Mouse (Mus musculus) kidney, adult 18-20 months (tissue): ENCODE results near the gene Bmpr1b.

ENCODE experiments used
- DNase-seq: peaks from one replicate; pipeline ENCODE4 v3.0.0; 2021

The Bmpr1b gene

DNA sequence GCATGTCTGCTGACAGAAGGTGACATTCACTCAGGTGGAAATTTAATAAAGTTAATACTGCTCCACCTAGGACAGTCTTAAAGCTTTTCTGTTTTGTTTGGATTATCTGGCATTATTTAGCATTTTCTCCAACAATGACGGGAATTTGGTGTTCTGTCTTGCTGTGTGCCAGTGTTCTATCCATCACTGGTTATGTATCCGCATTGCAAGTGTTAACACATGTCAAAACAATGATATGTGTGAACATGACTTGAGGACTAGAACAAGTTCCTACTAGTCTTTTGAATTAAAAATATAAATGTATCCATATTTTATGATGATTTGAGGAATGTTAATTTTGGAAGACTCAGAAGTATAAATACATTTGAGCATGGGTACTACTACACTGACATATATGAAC, 269.7 kb downstream of the Bmpr1b start:
- DNase-seq = no peak

DNA sequence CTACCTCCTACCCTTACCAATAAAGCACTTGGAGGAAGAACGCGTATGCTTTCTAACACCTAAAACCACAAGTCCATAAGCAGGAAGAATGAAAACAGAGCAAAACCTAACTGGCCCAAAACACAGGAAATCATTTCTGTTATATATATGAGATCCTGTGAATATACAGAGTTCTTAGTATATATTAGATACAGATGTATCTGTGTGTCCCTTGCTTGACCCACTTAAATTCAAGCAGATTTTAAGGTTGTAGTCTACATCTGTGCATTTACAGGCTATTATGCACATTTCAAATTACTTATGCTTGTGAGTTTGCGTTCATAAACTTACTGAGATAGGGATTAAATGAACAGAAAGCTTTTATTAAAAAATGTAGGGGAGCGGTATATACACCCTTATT, 271.5 kb downstream of the Bmpr1b start:
- no peak for DNase-seq

DNA sequence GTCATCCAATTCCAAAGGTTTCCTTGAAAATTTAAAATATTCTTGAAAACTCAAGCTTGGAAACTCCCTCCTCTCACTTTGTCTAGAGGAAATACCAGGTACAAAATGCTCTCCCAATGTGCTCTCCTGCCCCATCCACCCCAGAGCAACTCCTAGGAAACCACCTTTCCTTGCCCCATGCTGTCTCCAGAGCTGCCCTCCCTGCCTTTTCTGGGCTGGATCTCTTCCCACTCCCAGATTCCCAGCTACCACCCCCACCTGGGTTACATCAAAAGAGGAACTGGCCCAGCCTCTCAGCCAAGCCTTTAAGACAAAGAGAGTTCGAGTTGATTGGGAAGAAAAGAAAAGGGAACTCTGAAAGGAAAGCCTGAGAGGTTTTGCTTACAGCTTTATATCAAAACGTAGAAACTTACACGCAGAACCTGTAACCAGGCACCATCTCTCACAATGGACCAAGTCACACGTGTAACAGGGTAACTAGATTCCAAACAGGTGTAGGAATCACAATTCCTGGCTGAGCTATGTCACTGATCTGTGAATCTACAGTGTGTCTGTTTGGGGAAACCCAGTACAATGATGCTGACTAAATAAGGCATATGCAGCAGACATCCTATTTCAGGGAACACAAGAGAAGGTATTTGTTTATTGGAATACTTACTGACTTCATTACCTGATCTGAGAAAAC, 272.2 kb downstream of the Bmpr1b start:
- no peak for DNase-seq

DNA sequence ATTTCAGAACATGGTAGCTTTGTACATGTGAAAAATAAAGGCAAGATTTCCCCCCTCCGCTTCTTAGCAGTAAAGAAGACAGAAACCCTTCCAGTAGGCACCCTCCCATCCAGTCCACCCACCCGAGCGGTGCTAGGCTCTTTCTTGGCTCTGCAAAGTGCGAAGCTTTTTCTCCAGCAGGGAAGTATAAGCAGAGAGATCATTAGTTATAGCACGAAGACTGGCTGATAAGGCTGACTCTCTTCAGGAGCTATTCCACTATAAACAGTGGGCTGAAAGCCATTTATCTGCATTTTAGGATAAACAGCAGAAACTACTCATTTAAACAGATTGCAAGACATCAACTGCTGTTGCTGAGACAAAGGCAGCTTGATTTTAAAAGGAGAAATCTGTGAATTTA, 274.1 kb downstream of the Bmpr1b start:
- no peak for DNase-seq

DNA sequence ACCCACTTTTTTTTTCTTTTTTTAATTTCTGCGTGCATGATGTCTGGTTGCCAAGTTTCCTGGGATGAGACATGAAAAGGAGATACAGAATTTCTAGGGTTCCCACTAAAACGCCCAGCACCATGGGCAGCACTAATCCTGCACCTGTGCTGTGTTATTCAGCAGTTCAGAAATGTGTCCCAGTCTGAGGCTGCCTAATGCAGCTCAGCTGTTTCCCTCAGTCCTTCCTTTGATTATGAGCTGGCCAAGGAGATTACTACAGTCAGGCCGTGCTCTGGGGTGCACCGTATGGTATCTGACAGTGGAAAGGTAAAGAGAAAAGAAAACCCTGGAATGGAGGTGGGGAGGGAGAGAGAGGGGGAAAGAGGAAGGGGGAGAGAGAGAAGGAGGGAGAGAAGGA, 278.6 kb downstream of the Bmpr1b start:
- DNase-seq = no peak

DNA sequence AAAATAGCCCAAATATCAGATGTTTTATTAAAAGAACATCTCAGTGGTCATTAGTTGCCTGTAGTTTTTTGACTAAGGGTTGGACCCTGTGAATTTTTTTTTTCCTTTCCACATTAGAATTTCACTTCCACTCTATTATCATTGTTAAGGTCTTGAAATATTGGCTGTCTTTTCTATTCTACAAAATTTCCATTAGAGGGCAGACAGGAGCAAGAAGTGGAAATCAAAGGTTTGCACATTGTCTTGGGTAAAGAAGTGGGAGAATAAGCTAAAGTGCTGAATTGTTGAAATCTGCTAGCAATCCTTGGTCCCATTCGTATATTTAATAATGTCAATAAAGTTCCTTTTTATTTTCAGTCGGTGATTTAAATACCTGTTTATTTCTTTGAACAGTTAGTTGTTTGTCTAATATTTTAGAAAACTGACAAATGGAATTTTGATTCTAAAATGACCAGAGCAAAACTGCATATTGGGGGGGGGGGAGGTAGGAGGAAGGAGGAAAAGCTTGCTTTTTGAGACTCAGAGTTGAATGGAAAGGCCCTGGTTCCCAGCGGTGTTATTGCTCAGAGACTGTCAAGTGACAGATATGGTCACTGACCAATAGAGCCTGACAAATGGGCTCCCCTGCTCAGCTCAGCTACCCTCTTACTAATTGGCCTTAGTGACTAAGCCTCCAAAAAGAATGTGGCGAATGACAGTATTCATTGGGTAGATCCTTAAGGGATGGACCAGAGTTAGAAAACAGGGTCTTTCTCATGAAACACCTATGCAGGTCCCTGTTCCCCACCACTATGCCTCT, 281.6 kb downstream of the Bmpr1b start:
- no peak for DNase-seq

DNA sequence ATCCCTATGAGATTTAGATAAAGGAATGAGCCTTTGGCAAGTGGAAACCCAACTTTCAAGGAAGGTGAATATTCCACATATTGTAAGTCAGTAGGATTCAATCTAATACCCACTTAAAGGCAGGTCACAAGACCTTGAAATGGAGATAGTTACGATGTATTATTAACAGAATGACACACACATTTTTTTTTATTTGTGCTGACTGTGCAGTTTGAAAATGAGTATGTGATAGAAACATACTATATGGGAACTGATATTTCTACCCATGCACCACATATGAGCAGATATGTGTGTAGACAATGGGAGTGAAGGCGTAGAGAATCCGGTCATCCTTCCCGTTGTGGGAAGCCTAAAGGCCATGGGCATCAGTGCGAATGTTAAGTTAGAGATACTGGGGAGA, 285.0 kb downstream of the Bmpr1b start:
- no peak for DNase-seq

DNA sequence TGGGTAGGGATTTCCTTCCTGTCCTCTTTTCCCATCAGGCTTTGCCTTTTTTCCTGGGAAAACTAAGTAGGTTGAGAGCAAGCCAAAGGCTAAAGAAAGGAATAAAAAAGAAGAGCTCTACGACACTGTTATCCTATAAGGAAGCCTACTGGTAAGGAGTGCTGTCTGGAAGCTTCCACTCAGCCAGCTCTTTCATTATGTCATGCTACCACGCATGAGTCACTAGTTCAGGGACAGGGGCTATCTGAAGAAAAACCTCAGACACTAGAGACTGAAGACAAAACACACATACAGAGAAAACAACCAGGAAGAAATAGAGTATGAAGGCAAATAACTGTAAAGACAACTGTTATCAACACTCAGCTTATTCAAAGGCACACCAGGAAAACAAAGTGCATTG, 286.7 kb downstream of the Bmpr1b start:
- no peak for DNase-seq

DNA sequence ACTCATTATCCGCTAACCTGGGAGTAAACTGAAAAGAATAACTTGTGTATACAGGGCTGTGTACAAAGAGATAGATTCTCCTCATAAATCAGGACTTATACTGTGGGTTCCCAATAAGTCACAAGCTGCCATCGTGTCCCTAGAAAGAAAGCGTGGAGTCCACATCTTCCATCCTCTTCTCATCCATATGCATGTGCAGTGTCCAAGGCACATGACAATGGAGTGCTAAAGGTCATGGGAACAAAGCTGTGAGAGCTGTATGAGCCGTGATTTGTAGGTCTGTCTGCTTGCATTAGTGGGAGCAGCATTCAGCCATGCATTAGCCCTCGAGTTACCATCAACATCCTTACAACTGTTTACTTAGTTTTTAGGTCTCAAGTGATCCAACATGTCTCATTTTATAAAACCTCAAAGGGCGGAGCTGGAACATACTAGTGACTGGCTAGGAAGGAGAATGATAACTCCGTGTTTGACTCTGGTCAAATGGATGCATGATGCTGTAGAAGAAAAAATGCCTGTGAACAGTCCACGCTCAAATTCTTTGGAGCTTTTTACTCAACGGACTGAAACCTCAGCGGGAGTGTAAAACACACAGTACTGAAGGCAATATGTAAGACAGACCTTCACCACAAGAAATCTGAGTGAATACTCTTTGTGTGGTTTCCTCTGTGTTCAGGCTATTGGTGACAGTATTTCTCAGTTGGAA, 296.7 kb downstream of the Bmpr1b start:
- DNase-seq = no peak

DNA sequence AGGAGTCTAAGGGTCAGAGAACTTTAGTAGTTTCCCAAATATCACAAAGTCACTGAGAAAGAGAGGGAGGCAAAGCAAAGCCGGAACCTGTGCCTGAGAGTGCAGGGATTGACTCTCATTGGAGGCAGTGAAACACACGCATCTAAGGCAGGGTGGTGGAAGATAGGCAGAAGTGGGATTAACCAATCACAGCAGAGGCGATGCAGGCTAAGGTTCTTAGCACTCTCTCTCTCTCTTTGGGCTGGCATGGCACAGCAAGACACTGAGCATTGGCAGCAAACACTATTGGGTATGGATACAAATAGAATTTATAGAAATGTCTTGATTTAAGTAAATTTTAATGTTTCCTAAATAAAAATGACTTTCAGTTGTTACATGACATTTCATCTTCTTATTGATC, 297.4 kb downstream of the Bmpr1b start:
- DNase-seq = no peak

DNA sequence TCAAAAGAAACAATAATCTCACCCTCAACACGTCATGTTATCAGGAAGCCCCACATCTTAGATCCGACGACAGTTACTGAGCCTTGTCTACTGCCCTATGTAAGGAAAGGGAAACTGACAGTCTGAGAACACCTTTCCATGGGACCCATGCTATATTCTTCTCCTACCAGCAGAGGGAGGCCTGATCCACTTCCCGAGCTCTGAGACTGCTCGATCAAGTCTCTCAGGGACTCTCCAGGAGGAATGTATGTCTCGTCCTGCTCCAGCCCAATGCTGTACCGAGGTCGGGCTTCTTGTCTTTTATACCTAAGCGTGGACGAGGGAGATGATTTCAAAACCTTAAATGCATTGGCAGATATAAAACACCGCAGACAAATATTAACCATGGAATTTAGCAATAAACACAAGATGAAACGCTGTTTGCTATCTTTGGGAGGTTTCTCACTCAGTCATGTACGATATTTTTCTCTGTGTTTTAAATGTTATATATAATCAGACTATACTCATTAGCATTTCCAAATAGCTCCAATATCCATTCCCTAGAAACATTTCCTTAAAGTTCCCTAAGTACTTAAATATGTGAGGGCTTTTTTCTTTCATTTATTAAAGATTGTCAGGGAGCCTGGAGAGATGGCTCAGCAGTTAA, 306.3 kb downstream of the Bmpr1b start:
- DNase-seq = peak; percentile 38

DNA sequence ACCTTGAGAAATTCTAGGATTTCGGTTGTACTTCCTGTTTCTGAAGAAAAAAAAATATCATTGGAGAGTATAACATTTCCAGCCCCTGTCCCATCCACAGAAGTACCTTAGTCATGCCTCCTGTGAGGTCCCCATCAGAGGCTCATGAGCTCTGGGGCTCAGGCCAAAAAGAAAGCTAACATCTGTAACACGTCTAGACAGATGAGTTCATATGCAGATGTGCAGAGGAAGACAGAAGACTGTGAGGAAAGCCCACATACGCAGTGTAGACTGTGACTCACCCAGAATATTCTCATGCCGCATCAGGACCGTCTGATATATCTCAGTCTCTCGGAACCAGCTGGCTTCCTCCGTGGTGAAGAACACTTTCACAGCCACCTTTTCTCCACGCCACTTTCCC, 312.1 kb downstream of the Bmpr1b start:
- no peak for DNase-seq

DNA sequence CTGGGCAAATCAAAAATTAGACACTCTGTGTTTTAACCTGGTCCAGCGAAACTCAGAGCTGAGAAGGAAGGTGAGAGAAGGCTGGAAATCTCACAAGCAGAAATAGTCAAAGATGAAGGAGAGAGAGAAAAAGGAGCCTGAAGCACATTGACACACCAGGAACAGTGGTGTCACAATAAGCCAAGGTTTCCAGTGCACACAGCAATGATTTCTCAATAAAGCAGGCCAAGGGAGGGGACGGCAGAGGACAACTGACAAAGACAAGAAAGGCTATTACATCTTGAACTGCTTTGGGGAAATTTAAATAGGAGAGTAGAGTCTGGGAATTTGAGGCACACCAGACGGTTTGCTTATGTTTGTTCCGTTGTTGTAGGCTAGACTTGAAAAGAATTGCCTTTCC, 314.9 kb downstream of the Bmpr1b start:
- DNase-seq = no peak

DNA sequence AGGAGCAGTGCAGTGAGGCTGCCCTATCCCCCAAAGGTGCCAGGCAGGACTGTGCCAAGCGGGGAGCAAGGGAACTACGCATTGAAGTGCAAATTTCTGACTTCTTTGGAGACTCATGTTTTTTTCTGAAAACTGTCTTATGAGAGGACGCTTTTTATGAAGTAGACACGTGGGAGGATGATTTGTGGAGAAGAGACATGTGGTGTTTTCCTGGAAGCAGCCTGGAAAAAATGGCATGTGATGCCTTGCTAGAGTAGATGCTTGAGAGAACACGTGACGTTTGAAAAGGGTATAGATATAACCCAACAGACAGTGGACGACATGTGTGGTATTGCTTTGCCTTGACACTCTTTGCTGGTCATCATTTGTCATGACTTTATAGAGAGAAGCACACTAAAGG, 319.1 kb downstream of the Bmpr1b start:
- no peak for DNase-seq

DNA sequence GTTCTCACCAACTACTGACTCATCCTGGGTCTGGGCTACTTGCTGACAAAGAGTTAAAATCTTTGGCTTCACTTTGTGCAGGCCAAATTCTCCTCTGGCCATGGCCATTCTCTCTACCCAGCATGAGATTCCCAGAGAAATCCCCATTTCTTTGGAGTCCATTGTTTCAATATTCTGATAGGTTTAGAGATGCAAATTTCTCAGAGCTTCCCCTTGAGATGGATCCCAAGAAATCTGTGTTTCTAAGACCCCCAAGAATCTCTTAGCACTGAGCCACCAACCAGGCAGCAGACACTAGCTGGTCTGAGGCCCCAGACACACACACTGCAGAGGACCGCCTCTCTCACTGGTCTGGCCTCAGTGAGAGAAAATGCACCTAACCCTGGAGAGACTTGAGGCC, 320.0 kb downstream of the Bmpr1b start:
- DNase-seq = no peak

DNA sequence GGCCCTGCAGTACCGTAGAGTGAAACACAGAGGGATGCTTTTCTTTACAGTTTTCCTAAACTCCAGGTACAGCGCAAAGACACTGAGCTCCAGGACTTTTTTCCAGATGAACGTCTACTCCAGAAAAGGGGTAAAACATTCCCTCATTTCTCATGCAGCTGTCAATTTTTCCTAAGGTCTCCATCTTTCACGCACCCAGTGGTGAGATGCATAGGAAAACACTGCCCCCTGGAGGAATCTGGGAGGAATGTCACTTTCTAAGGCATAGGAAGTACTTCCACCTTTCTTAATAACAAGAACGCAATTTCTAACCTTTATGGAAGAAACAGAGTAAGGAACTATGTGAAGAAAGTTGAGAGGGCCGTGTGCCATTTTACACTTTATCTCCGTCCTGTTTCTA, 330.4 kb downstream of the Bmpr1b start:
- DNase-seq = no peak

DNA sequence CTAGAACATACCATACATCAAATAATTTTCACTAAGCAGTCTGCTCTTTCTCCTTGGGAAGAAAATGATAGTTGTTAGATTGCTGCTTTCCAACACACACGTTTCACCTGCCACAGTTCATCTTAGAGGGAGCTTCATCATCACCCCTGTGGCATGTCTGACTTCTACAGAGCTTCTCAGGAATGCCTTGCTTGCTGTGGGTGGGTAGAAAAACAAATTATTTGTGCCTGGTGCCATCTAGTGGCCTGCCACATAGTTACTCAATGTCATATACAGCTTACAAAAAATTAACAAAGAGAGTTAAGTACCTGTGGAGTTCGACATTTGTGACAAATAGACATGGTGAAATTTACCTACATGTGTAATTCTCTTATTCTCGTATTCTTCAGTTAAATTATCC, 338.1 kb downstream of the Bmpr1b start:
- DNase-seq = peak; percentile 57

DNA sequence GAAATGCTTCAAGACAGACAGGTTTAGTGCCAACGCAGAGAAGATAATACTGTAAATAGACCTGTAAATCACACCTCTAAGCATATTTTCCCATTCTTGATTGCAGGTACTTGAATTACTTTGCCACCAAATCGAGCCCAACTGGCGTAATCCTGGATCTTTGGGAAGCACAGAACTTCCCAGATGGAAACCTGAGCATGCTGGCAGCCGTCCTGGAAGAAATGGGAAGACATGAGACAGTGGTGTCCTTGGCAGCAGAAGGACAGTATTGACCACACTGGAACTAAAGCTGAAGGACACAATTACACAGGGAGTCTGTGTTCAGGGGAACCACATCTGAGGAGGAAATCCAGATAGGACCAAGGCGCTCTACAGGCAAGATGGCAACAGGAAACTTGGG, 340.9 kb downstream of the Bmpr1b start:
- no peak for DNase-seq

DNA sequence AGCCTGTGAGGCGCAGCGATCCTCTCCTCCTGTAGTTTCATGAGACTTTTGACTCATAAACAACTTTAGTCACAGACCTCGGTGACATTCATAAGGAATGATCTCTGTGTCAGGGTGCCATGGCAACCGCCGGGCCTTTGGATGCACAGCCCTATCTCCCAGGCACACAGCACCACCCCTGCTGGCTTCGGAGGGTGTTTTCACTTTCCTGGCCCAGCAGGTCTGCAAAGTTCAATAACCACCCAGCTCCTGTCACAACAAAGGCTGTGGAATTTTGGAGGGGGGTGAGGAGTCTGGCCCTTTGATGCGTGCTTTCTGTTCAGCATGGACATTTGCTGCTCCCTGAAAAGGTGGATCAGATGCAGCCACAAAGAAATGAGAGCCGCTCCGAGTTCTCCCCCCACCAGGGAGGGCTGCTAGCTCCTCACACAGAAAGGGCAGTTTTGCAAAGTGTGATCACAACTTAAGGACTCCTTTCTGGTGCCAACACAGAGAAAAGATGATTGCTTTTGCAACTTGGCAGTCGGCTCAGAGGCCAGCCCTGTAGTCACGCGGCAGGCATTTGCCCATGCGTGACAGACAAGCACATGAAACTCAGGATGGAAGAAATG, 349.8 kb downstream of the Bmpr1b start:
- peak; percentile 30 for DNase-seq

DNA sequence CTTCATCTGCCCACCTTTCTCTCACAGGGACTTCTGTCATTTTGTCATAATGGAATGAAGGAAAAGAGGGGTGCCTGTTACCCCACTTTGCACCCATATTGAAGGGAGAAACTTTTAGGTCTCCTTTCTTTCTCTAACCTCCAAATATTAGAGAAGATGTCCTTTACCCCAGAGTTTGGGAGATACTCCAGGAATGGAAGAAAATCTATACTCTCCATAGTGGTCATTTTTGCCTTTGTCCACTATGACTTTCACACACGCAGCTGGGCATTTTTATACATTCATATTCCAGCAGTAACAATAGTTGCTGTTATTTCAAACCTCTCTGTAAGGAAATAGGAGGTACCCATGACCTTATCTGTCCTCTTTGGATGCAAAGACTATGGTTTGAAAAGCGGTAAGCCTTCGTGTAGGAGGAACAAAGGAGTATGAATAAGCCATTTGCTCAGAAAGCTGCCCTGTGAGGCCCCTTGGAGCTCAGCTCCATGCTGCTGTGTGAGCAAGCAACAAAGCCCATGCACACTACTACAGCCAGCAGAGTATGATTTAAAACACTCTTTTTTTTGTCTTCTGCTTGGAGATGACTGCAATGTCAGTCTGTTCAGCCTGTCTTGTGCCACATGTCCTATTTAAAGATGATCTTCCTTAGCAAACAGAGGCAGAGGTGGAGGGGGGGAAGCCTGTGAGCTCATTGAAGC, 350.5 kb downstream of the Bmpr1b start:
- no peak for DNase-seq

DNA sequence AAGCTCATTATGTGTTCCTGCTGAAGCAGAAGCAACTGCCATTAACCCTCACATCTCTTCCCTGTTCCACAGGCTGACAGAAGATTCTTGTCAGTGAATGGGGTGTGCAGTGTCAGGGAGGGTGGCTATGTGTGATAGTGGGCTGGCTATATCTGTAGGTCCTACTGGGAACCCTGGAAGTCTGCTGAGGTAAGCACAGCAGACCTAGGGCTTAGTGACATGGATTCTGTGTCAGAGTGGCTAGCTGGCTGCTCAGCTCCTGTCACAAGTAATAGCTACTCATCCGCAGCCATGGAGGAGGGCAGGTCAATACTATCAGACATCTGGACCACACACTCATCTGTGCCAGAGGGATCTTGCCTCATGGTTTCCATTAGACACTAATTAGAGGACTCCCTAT, 354.4 kb downstream of the Bmpr1b start:
- no peak for DNase-seq

DNA sequence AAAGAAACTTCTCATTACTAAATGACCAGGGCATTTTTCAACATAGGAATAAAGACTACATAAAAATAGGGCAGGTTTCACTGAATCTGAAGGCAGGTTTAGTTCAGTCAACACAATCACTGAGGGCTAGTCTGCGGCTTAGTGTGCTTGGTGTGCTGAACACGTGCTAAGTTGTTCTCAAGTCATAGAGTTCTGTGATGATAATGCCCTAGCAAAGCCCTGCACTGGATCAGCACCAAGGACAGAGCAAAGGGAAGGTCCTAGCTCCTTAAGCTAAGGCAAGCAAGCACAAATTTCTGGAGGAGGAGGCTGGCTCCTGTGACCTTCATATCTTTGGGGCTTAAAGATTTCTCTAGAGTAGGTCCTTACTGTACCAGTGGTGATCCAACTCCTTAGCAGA, 357.9 kb downstream of the Bmpr1b start:
- DNase-seq = peak; percentile 13

DNA sequence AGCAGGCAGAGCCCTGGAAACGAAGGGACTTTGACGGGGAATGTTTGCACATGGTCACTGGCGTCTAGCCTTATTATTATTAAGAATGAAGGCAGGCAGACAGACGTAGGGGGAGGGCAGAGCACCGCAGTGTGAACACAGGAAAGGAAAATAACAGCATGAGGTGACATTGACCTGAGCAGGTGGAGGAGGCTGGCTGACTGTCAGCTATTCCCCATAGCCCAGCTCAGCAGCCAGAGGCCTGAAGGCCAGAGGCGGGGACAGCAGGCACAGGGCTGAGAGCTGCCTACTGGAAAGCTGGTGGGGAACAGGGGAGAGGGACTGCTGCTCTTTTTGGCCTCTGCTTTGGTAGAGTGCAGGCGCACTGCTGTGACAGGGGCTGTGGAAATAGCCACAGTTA, 358.3 kb downstream of the Bmpr1b start:
- DNase-seq = no peak
